Mouse (Mus musculus) lung, postnatal 10 days (tissue): ENCODE results near the gene Tifa.

Experiments
- DNase-seq: peaks from one replicate; pipeline ENCODE4 v3.0.0; 2021

Gene Tifa

GRCm38 (mm10) chr3:127788038-127788437 lies 1.6 kb upstream of the Tifa start:
- no peak for DNase-seq

GRCm38 (mm10) chr3:127788919-127789318 lies 686 bp upstream of the Tifa start:
- DNase-seq, result no peak

GRCm38 (mm10) chr3:127790234-127791055 lies 840 bp downstream of the Tifa start:
- DNase-seq, result peak; percentile 54

GRCm38 (mm10) chr3:127791056-127791483 lies 1.5 kb downstream of the Tifa start:
- no peak for DNase-seq

GRCm38 (mm10) chr3:127791595-127792561 lies 2.3 kb downstream of the Tifa start:
- no peak for DNase-seq

- DNase-seq, result no peak
Measured at GRCm38 (mm10) chr3:127793022-127793421, 3.4 kb downstream of the Tifa start.

GRCm38 (mm10) chr3:127795762-127796161 lies 6.2 kb downstream of the Tifa start:
- DNase-seq, result no peak

- no peak for DNase-seq
Measured at GRCm38 (mm10) chr3:127796271-127796670, 6.7 kb downstream of the Tifa start.

- no peak for DNase-seq
Measured at GRCm38 (mm10) chr3:127801162-127801561, 11.6 kb downstream of the Tifa start.

GRCm38 (mm10) chr3:127802814-127803213 lies 13.2 kb downstream of the Tifa start:
- no peak for DNase-seq

GRCm38 (mm10) chr3:127804439-127804838 lies 14.8 kb downstream of the Tifa start:
- DNase-seq, result no peak

GRCm38 (mm10) chr3:127805071-127805470 lies 15.5 kb downstream of the Tifa start:
- no peak for DNase-seq

- DNase-seq, result no peak
Measured at GRCm38 (mm10) chr3:127805991-127806390, 16.4 kb downstream of the Tifa start.

- DNase-seq, result no peak
Measured at GRCm38 (mm10) chr3:127807846-127808245, 18.2 kb downstream of the Tifa start.

GRCm38 (mm10) chr3:127809103-127809502 lies 19.5 kb downstream of the Tifa start:
- DNase-seq, result no peak

- no peak for DNase-seq
Measured at GRCm38 (mm10) chr3:127817120-127817683, 27.6 kb downstream of the Tifa start.

GRCm38 (mm10) chr3:127818694-127819663 lies 29.4 kb downstream of the Tifa start:
- no peak for DNase-seq

GRCm38 (mm10) chr3:127820400-127820799 lies 30.8 kb downstream of the Tifa start:
- no peak for DNase-seq

GRCm38 (mm10) chr3:127821209-127821608 lies 31.6 kb downstream of the Tifa start:
- no peak for DNase-seq

- DNase-seq, result no peak
Measured at GRCm38 (mm10) chr3:127823886-127824863, 34.6 kb downstream of the Tifa start.

GRCm38 (mm10) chr3:127826503-127826902 lies 36.9 kb downstream of the Tifa start:
- no peak for DNase-seq
